Mouse (Mus musculus) Patski (cell line): ENCODE measurements around the gene Gm20388. TPM values are rescaled to one million over a fixed set of nuclear protein-coding genes. Genes with fewer than 3 reads are reported as not detected.
A peak's percentile ranks its signal among the peaks of the same experiment; 100 is the strongest.

Experiments used
- ATAC-seq: fragments of 100-300 bp; one replicate; pipeline ENCODE4 v1.8.0; 2021
- CTCF ChIA-PET: fragments of 350-600 bp; sonication (Branson Sonifier 250); formaldehyde crosslinking; loops from one replicate; lab custom pipeline; 2022; ENCODE audit warnings: inconsistent platforms; lab: Charles Lee
- POLR2A ChIA-PET: fragments of 350-600 bp; sonication (Branson Sonifier 250); formaldehyde crosslinking; loops from one replicate; lab custom pipeline; 2022; ENCODE audit warnings: antibody characterized with exemption, inconsistent platforms; lab: Charles Lee
- DNase-seq: peaks from one replicate; pipeline ENCODE4 v3.0.0-alpha.2; 2011; ENCODE audit warnings: low read depth, low spot score
- H3K27me3 ChIP-seq: fragments of 371-371 bp; one replicate; pipeline ENCODE4 v1.5.1; 2021
- CTCF ChIP-seq: fragments of 100-300 bp; IDR thresholded peaks from one replicate; pipeline ENCODE4 v1.5.1; 2021
- in situ Hi-C: fragments of 300-500 bp; cut with MboI; formaldehyde crosslinking; loops from 3 replicates; pipeline ENCODE4 v1.11.1; 2018; ENCODE audit warnings: low pct_unique_long_range_greater_than_20kb, mixed read lengths
- polyA plus RNA-seq: library from polyadenylated mRNA; unstranded; gene quantifications from one replicate; pipeline ENCODE4 v1.2.3, GENCODE M21; 2021

Gm20388 gene
- polyA plus RNA-seq, 1 experiment from 2014 or later: 86.7 TPM

GRCm38 (mm10) chr8:120735770-120736481 is 825.3 kb downstream of the Gm20388 start, which contains the start of gene Irf8:
Gene Irf8, plus strand, starts transcription at chr8:120736358.
- no peak for TF ChIP-seq CTCF
- peaks cover 23% of the 10 kb centered on the region for H3K27me3 ChIP-seq
- in situ Hi-C loops: no loop called here
- DNase-seq: no peak
- ChIA-PET CTCF (interaction anchor here (1.0 to 1.4 kb wide), 4 partner anchors 10 to 60 kb away, joined by 3 read pairs; no protein-coding TSS in a partner anchor), POLR2A (no interaction called here)
- peak; percentile 70 for ATAC-seq

GRCm38 (mm10) chr8:120736486-120736885 is 825.8 kb downstream of the Gm20388 start:
- no peak for TF ChIP-seq CTCF
- ATAC-seq (no peak), DNase-seq (no peak)
- CTCF ChIA-PET: interaction anchor here (1.0 to 1.4 kb wide), 2 partner anchors 53 to 60 kb away, joined by 3 read pairs; no protein-coding TSS in a partner anchor
- in situ Hi-C loops: no loop called here
- H3K27me3 ChIP-seq: peaks cover 23% of the 10 kb centered on the region
- POLR2A ChIA-PET: no interaction called here

DNA sequence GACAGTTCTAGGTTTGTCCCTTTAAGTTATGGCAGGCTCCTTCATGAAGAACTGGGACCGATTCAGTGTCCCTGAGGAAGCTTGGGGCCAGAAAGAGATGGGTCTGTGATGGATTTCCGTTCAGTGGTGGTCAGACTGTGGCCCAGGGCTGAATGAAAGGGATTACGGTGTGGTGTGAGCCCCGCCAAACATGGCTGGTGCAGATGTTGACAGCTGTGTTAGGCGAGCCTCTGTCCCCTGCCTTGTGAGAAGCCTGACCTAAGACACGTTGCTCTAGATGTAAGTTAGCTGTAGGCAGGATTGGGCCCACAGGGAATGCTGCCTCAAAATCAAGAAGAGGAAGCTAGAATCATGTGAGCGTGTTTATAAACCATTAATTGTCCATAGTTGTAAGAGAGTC is 826.5 kb downstream of the Gm20388 start:
- no peak for TF ChIP-seq CTCF
- DNase-seq: no peak
- in situ Hi-C loops: no loop called here
- ChIA-PET POLR2A (no interaction called here), CTCF (interaction anchor here (0.9 to 1.4 kb wide), 2 partner anchors 59 to 61 kb away, joined by 3 read pairs; no protein-coding TSS in a partner anchor)
- H3K27me3 ChIP-seq: peaks cover 23% of the 10 kb centered on the region
- ATAC-seq: no peak

- peaks cover 23% of the 10 kb centered on the region for H3K27me3 ChIP-seq
- in situ Hi-C loops: no loop called here
- ChIA-PET CTCF (no interaction called here), POLR2A (no interaction called here)
- no peak for TF ChIP-seq CTCF
- ATAC-seq: no peak
- DNase-seq: no peak
These were observed 828.1 kb downstream of the Gm20388 start for GRCm38 (mm10) chr8:120738771-120739170.

DNA sequence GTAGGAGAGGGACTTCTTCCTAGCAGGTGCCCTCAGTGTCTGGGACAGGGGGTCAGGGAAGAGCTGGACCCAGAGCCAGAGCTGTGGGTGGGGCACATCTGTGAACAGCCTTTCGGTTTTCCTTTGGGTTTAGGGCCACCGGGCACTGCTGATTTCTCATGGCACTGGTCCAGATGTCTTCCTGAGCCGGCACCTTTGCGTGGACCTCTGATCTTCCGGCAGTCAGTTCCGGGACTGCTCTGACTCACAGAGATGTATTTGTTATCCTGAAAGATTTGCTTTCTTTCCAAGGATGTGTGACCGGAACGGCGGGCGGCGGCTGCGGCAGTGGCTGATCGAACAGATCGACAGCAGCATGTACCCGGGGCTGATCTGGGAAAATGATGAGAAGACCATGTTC is 828.9 kb downstream of the Gm20388 start:
- ChIA-PET CTCF (no interaction called here), POLR2A (no interaction called here)
- DNase-seq (no peak), ATAC-seq (no peak)
- TF ChIP-seq CTCF: no peak
- peaks cover 23% of the 10 kb centered on the region for H3K27me3 ChIP-seq
- in situ Hi-C loops: no loop called here

- TF ChIP-seq CTCF: no peak
- in situ Hi-C loops: no loop called here
- no peak for DNase-seq
- peaks cover 14% of the 10 kb centered on the region for H3K27me3 ChIP-seq
- ChIA-PET CTCF (no interaction called here), POLR2A (no interaction called here)
- ATAC-seq: no peak
These were observed 829.9 kb downstream of the Gm20388 start for GRCm38 (mm10) chr8:120740579-120740978.

GRCm38 (mm10) chr8:120741001-120741400 is 830.4 kb downstream of the Gm20388 start:
- in situ Hi-C loops: no loop called here

DNA sequence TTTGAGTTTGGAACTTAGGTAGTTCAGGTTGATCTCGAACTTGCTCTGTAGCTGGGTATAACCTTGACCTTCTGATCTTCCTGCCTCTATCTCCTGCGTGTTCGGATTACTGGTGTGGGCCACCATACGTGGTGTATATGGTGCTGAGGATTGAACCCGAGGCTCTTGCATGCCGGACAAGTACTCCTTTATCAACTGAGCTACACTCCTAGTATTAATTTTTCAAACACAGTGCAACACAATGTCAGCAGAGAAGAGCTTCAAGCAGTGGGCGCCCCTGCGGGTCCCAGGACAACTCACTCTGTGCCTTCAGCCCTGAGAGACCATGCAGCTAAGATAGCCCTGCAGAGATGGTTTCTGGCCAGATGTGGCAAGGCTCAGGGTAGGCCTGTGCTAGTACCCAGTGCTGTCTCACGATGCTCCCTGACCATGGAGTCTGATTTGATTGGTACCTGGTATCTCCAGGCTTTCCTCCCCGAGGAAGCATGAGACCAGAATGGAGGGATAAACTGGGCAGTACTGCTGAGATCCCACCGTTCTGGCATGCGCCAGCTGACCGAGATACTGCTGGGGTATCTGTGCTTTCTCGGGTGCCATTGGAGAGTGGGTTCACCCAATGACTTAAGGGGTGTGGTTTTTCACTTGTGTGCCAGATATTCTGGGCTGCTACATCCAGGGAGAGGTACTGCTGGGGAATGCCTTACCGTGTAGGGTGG is 831.3 kb downstream of the Gm20388 start:
- ChIA-PET CTCF (no interaction called here), POLR2A (no interaction called here)
- peaks cover 6% of the 10 kb centered on the region for H3K27me3 ChIP-seq
- no peak for TF ChIP-seq CTCF
- ATAC-seq (no peak), DNase-seq (no peak)
- in situ Hi-C loops: no loop called here

More at GRCm38 (mm10) chr8:120741001-120741400, 830.4 kb downstream of the Gm20388 start:
- peaks cover 10% of the 10 kb centered on the region for H3K27me3 ChIP-seq
- no peak for TF ChIP-seq CTCF
- ATAC-seq: no peak
- ChIA-PET POLR2A (no interaction called here), CTCF (no interaction called here)
- no peak for DNase-seq

GRCm38 (mm10) chr8:120743149-120743897 is 832.7 kb downstream of the Gm20388 start:
- no peak for ATAC-seq
- ChIA-PET POLR2A (interaction anchor here (0.6 kb wide), 1 partner anchor 784 kb away, joined by 3 read pairs; no protein-coding TSS in a partner anchor), CTCF (no interaction called here)
- in situ Hi-C loops: no loop called here
- no peak for DNase-seq
- H3K27me3 ChIP-seq: no peaks in the 10 kb centered on the region
- no peak for TF ChIP-seq CTCF

- DNase-seq: no peak
- TF ChIP-seq CTCF: no peak
- in situ Hi-C loops: no loop called here
- ChIA-PET CTCF (no interaction called here), POLR2A (interaction anchor here (0.6 kb wide), 1 partner anchor 783 kb away, joined by 3 read pairs; no protein-coding TSS in a partner anchor)
- H3K27me3 ChIP-seq: no peaks in the 10 kb centered on the region
- ATAC-seq: no peak
These were observed 833.3 kb downstream of the Gm20388 start for GRCm38 (mm10) chr8:120743898-120744290.
